Mouse (Mus musculus) intestine, embryonic 14.5 days (tissue): ENCODE data around the gene B4galnt2. TPM values are rescaled to one million over a fixed set of nuclear protein-coding genes. Genes with fewer than 3 reads are reported as not detected.

Experiments
- ATAC-seq: fragments of 200-750 bp; cut with Nextera tagmentation; replicated peaks from 2 replicates; pipeline ENCODE4 v1.8.0; 2017; ENCODE audit warnings: low read depth, moderate number of reproducible peaks, moderate TSS enrichment, moderate library complexity; ENCODE audit not compliant: low FRiP score, low TSS enrichment
- DNase-seq: peaks from one replicate; pipeline ENCODE4 v3.0.0-alpha.2; 2018; ENCODE audit warnings: low spot score
- H3K27ac ChIP-seq: fragments of 300-500 bp; sonication (generic); 2 replicates; pipeline ENCODE4 v1.5.1; 2014; ENCODE audit warnings: low read depth, mild to moderate bottlenecking, control low read depth
- H3K27me3 ChIP-seq: fragments of 300-500 bp; sonication (generic); replicated peaks from 2 replicates; pipeline ENCODE4 v1.6.1; 2014; ENCODE audit warnings: low read length, control low read depth; ENCODE audit not compliant: control insufficient read depth, insufficient read depth
- H3K36me3 ChIP-seq: fragments of 300-500 bp; sonication (generic); 2 replicates; pipeline ENCODE4 v1.6.1; 2014; ENCODE audit warnings: low read length, control low read depth; ENCODE audit not compliant: control insufficient read depth, insufficient read depth
- H3K4me1 ChIP-seq: fragments of 300-500 bp; sonication (generic); replicated peaks from 2 replicates; pipeline ENCODE4 v1.6.1; 2014; ENCODE audit warnings: low read length, control low read depth, mixed read lengths; ENCODE audit not compliant: control insufficient read depth, insufficient read depth
- H3K4me2 ChIP-seq: fragments of 300-500 bp; sonication (generic); 2 replicates; pipeline ENCODE4 v1.6.1; 2014; ENCODE audit warnings: low read length
- H3K4me3 ChIP-seq: fragments of 300-500 bp; sonication (generic); 2 replicates; pipeline ENCODE4 v1.5.1; 2014; ENCODE audit warnings: low read depth, low read length, control low read depth, mixed read lengths
- H3K9ac ChIP-seq: fragments of 300-500 bp; sonication (generic); 2 replicates; pipeline ENCODE4 v1.6.1; 2014; ENCODE audit warnings: mild to moderate bottlenecking, low read length
- H3K9me3 ChIP-seq: fragments of 300-500 bp; sonication (generic); 2 replicates; pipeline ENCODE4 v1.6.1; 2016; ENCODE audit warnings: low read length, control low read depth; ENCODE audit not compliant: control insufficient read depth
- WGBS: fragments of 180-500 bp; shearing (Covaris S2); extraction: QIAGEN DNeasy Blood & Tissue Kit; methylation state at CpG from one replicate; pipeline ENCODE4 v1.1.7; 2014; 5-methylcytosine and 5-hydroxymethylcytosine counted together
- polyA plus RNA-seq: library from polyadenylated mRNA; unstranded; fragments of >200 nt; fragmentation: Nextera tagmentation; extraction: Ambion mirVana; gene quantifications from 2 replicates; pipeline ENCODE4 v1.2.1, GENCODE M21; 2014

Gene B4galnt2
- polyA plus RNA-seq, 1 experiment from 2014 or later, result 26.6 TPM

DNA sequence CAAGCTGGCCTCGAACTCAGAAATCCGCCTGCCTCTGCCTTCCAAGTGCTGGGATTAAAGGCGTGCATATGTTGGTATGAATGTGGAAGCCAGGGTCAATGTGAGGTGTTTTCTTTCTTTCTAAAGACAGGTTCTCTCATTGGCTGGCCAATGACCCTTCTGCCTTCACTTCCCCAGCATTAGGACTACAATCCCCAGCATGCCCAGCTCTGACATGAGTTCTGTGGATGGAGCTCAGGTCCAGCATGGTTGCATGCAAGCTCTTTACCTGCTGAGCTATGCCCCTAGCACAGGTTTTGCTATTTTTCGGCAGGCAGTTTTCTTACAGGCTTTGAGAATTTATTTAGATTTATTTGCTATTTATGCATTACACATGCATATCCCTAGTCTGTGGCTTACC lies 57.4 kb downstream of the B4galnt2 start:
- Histone ChIP-seq H3K36me3 (no peaks in the 10 kb centered on the region), H3K4me1 (peaks cover 13% of the 10 kb centered on the region), H3K27me3 (no peaks in the 10 kb centered on the region), H3K4me2 (no peak overlapping the region), H3K4me3 (no peak overlapping the region), H3K27ac (no peak overlapping the region), H3K9me3 (no peaks in the 10 kb centered on the region), H3K9ac (no peak overlapping the region)
- no peak for ATAC-seq
- DNase-seq, result no peak
- 79% methylated on average over 4 of the region's 4 CpGs for WGBS

DNA sequence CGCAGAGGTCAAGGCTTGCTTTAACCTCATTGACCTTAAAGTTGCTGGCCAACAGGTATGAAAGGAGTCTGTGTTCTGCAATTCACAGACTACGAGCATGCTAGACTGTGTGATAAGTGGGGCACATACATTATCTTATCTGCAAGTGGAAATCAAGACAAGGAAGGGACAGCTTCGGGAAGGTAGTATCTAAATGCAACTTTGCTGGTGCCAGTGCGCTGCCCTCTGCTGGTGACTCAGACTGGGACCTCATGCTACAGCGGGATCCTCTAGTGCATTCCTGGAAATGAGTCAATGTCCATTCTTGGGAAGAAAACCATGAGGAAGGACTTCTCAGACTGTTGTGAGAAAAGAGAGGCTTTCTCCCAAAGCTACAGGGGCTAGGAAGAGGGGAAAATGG lies 61.0 kb downstream of the B4galnt2 start:
- no peak overlapping the region for H3K27ac ChIP-seq
- peak; percentile 66 for DNase-seq
- no peak for ATAC-seq
- H3K27me3 ChIP-seq, result no peaks in the 10 kb centered on the region
- H3K4me2 ChIP-seq, result no peak overlapping the region
- H3K9ac ChIP-seq, result no peak overlapping the region
- no peaks in the 10 kb centered on the region for H3K9me3 ChIP-seq
- 54% methylated on average over 5 of the region's 5 CpGs for WGBS
- no peak overlapping the region for H3K4me3 ChIP-seq
- H3K36me3 ChIP-seq, result no peaks in the 10 kb centered on the region
- H3K4me1 ChIP-seq, result peaks cover 7% of the 10 kb centered on the region

DNA sequence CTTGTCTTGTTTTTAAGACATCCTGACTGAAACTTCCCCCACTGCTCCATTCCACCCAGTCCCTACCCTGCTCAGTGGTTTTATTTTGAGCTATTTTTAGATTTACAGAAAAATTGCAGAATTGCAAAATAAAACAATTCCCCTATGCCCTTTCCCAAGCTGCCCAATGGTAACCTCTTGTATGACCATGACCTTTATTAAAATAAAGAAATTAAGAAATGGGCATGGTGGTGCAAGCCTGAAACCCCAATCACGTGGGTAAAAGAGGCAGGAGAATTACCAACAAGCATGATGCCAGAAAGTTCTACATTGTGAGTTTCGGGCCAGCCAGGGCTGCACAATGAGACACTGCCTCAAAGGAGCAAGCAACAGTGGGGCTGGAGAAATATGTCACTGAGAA lies 63.8 kb downstream of the B4galnt2 start:
- Histone ChIP-seq H3K27me3 (no peaks in the 10 kb centered on the region), H3K9ac (no peak overlapping the region), H3K4me2 (no peak overlapping the region), H3K9me3 (no peaks in the 10 kb centered on the region), H3K4me1 (no peaks in the 10 kb centered on the region), H3K27ac (no peak overlapping the region), H3K4me3 (no peak overlapping the region), H3K36me3 (no peaks in the 10 kb centered on the region)
- DNase-seq, result no peak
- WGBS, result 79% methylated on average over 2 of the region's 2 CpGs
- no peak for ATAC-seq

DNA sequence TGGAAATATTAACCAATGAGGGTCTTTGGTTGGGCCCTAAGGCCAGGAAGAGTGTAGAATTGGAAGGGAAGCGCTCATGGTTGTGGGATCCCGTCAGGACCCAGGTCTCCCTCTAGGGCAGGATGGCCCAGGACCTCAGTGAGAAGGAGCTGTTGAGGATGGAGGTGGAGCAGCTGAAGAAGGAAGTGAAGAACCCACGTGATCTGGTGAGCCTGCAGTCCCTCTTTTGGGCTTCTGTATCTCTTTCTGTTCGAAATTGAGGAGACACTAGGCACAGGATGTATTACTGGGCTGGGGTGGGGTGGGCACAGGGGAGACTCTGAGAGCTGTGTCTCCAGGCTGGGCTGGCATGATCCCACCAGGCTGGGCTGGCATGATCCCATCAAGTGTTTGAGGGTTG lies 69.8 kb downstream of the B4galnt2 start:
- DNase-seq (no peak), ATAC-seq (no peak)
- 75% methylated on average over 4 of the region's 4 CpGs for WGBS
- no peak overlapping the region for H3K4me2 ChIP-seq
- H3K27ac ChIP-seq, result no peak overlapping the region
- H3K9me3 ChIP-seq, result no peaks in the 10 kb centered on the region
- H3K4me3 ChIP-seq, result no peak overlapping the region
- H3K4me1 ChIP-seq, result peaks cover 7% of the 10 kb centered on the region
- no peaks in the 10 kb centered on the region for H3K36me3 ChIP-seq
- no peaks in the 10 kb centered on the region for H3K27me3 ChIP-seq
- no peak overlapping the region for H3K9ac ChIP-seq

DNA sequence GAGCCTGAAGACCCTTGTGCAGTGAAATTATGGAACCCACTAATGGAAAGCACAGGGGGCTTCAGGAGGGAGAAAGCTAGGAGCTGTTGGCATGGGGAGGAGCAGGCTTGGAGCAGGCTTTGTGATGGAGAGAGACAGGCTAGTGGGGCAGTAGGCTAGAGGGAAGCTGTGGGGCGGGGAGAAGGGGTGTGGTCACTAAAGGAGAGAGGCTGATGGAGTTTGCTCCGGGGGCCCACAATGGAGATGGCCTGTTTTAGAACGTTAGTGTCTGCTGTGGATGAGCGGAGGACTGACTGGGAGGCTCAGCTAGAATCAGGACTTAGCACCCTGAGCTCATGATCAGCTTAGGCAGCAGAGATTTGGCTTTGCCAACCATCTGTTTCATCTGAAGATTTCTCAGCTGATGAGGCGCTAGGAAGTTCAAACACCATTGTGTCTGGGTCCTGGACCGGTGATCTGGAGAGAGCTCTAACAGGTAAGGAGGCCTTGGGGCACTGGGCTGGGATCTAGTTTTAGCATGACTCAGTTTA lies 71.2 kb downstream of the B4galnt2 start:
- ATAC-seq, result no peak
- Histone ChIP-seq H3K36me3 (no peaks in the 10 kb centered on the region), H3K4me3 (no peak overlapping the region), H3K4me1 (peaks cover 7% of the 10 kb centered on the region), H3K4me2 (no peak overlapping the region), H3K9ac (no peak overlapping the region), H3K27ac (no peak overlapping the region), H3K9me3 (no peaks in the 10 kb centered on the region), H3K27me3 (no peaks in the 10 kb centered on the region)
- no peak for DNase-seq
- WGBS, result 56% methylated on average over 6 of the region's 6 CpGs

DNA sequence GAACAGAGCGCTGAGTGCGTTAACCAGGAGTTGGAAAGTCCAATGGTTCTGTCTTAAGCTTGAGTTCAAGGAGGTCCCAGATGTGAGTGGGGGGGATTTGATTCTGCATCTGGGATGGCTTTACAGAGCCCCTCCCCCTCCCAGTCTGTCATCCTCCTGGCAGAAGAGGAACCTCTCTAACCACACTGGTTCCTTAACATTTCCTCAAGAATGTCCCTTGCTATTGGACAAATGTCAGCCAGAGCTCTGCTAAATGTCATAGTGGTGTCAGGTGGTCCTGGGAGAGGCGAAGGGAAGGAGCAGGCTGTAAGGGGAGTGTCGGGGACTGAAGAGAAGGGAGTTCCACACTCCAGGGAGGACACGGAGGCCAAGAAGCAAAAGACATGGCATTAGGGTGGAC lies 71.7 kb downstream of the B4galnt2 start:
- no peaks in the 10 kb centered on the region for H3K27me3 ChIP-seq
- H3K4me3 ChIP-seq, result no peak overlapping the region
- peaks cover 7% of the 10 kb centered on the region for H3K4me1 ChIP-seq
- WGBS, result 59% methylated on average over 5 of the region's 5 CpGs
- no peak for ATAC-seq
- H3K27ac ChIP-seq, result 0 out of 2 replicates have a peak overlapping the region, but pooled peaks have one; percentile 47
- no peaks in the 10 kb centered on the region for H3K36me3 ChIP-seq
- DNase-seq, result no peak
- no peaks in the 10 kb centered on the region for H3K9me3 ChIP-seq
- H3K4me2 ChIP-seq, result no peak overlapping the region
- no peak overlapping the region for H3K9ac ChIP-seq

DNA sequence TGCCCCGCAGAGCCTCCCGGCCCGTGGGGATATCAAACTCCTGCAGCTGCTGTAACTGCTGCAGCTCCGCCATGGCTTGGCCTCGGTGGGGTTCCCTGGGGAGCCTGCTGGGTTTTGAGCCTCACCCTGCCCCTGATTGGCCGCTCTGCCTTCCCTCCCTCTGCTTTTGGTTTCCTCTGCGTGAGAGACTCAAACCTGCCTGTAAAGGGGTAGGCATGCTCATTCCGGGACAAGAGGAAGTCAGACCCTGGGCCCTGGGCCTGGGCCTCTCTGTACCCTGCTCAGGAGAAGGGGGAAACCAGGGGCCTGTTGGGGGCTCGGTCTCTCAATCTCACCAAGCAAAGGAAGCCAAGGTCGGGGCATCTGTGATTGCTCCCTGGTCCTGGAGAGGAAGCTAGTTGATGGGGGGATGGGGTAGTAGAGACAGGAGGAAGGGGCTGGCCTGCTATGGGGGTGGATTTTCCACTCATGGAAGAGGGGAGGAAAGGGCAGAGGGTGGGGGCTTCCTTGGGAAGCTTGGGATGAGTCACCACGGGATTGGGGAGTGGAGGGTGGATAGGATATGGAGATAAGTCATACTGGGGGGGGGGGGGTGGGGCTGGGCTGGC lies 72.5 kb downstream of the B4galnt2 start, which contains the start of gene Abi3:
Gene Abi3 (minus strand): TSS at position 403 of the 608 bp plus-strand sequence.
- Histone ChIP-seq H3K9me3 (no peaks in the 10 kb centered on the region), H3K27me3 (no peaks in the 10 kb centered on the region), H3K9ac (peak within 1 kb of the TSS; percentile 21), H3K4me3 (peak within 1 kb of the TSS; percentile 19), H3K4me1 (peaks cover 12% of the 10 kb centered on the region), H3K4me2 (peak within 1 kb of the TSS; percentile 34), H3K27ac (0 out of 2 replicates have a peak within 1 kb of the TSS, but pooled peaks have one; percentile 47), H3K36me3 (no peaks in the 10 kb centered on the region)
- DNase-seq (no peak), ATAC-seq (0 out of 2 replicates have a peak, but pooled peaks have one; percentile 32)
- WGBS, result 10% methylated on average over 11 of the region's 11 CpGs

DNA sequence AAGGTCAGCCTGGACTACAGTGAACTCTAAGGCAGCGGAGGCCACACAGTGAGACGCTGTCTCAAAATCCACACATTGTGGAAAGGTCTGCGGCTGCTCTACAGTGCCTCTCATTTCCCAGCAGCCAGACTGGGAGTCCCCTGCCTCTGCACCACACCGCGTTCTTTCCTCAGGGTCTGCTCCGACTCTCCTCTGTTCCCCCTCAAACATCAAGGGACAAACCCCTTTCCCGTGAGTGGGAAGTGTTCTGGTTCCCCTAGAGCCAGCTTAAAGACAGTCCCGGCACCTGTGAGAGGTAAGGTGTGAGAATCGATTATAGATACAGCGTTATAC lies 73.2 kb downstream of the B4galnt2 start:
- peak overlapping the region; percentile 21 for H3K9ac ChIP-seq

More for the DNA sequence above, 73.2 kb downstream of the B4galnt2 start:
- no peak overlapping the region for H3K27ac ChIP-seq
- ATAC-seq (no peak), DNase-seq (no peak)
- H3K4me3 ChIP-seq, result peak overlapping the region; percentile 19
- H3K4me2 ChIP-seq, result peak overlapping the region; percentile 34
- WGBS, result 63% methylated on average over 10 of the region's 10 CpGs
- no peaks in the 10 kb centered on the region for H3K36me3 ChIP-seq
- no peaks in the 10 kb centered on the region for H3K9me3 ChIP-seq
- peaks cover 19% of the 10 kb centered on the region for H3K4me1 ChIP-seq
- no peaks in the 10 kb centered on the region for H3K27me3 ChIP-seq
